Comparison of ENCODE assay signal across 11 mouse cellular contexts in the genomic region with DNA sequence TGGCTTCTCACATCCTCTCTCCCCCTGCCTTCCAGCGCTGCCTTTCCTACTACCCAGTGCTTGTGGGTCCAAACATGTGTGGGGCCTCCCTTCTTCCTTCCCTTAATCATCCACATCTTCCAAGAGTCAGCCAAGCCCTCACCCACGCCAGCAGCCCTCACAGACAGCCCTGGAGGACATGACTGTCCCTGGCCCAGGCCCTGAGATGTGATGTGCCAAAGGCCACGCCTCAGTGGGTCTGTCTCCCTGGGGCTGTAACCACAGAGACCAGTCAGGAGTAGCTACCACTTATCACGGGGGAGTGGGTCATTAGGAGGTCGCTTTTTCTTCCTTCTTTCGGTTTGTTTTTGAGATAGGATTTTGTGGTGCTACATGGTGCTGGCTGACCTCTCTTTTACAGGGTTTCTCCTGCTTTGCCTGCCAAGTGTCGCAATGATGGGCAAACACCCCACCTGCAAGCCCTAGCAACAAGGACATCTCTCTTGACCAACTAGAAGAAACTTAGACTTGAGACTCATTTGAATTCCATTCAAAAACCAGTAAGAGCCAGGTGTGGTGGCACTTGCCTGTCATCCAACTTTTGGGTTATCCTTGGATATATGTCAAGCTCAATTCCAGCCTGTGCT. TPM values are rescaled to one million over a fixed set of nuclear protein-coding genes. Genes with fewer than 3 reads are reported as not detected.
DNase-seq lines count a peak whose midpoint lies in the region; ATAC-seq lines count a peak whose summit lies in the region.
"Had no signal": no experiment of that assay in that cellular context is flagged by ENCODE, and none has a peak within 500 bp of the region (broad histone marks: within the 10 kb centered on the region; RNA-seq: fewer than 3 reads in every experiment).

No protein-coding gene starts in this region.

- DNase-seq in heart, adult 9 months (ENCODE audit: low spot score in 2 of 2) = peak; percentile 72 to 76
- DNase-seq in heart, postnatal 4 days = no peak
- peak; percentile 75 for DNase-seq in ovary, adult 18-20 months (ENCODE audit: low spot score)
- no peak for DNase-seq in ovary, postnatal 14 days (ENCODE audit: low spot score)
- peak; percentile 79 for DNase-seq in gastrocnemius, postnatal 25 days
- DNase-seq in cerebellum, adult 18-20 months = no peak
- DNase-seq: cerebellum, adult 8-10 months; right cerebral cortex, adult 18-20 months had no signal

- ATAC-seq in erythroid progenitor cell, adult 5-6 weeks (replicated peaks; ENCODE audit: low FRiP score, poor library complexity, severe bottlenecking) = no peak

RNA-seq across cellular contexts. Expression of gene Fkbp5, which starts 15.0 kb away (rescaled TPM):
- total RNA-seq in heart, postnatal 4 days (2021) = 10 to 100 TPM; 21.4 to 22.0 TPM
- 10 to 100 TPM; 61.0 to 63.6 TPM for total RNA-seq in gastrocnemius, postnatal 25 days (2021)
- total RNA-seq in erythroid progenitor cell, adult 5-6 weeks (2015; ENCODE audit: low replicate concordance) = 5.9 and 6.8 TPM in 2 replicates
- total RNA-seq in erythroid progenitor cell, adult 5-6 weeks (2017; ENCODE audit: low replicate concordance) = 7.6 and 10.6 TPM in 2 replicates

RNA-seq across cellular contexts. Expression of gene Armc12, which starts 28.3 kb away (rescaled TPM):
- not detected for total RNA-seq in heart, postnatal 4 days (2021)
- total RNA-seq in gastrocnemius, postnatal 25 days (2021) = not detected
- total RNA-seq in erythroid progenitor cell, adult 5-6 weeks (2015; ENCODE audit: low replicate concordance) = not detected in 2 replicates
- not detected in 2 replicates for total RNA-seq in erythroid progenitor cell, adult 5-6 weeks (2017; ENCODE audit: low replicate concordance)
- total RNA-seq: layer of hippocampus, postnatal 10 days; left cerebral cortex, postnatal 36 days had no signal

RNA-seq across cellular contexts. Expression of gene Clpsl2, which starts 46.9 kb away (rescaled TPM):
- not detected for total RNA-seq in heart, postnatal 4 days (2021)
- total RNA-seq in gastrocnemius, postnatal 25 days (2021) = not detected
- total RNA-seq in erythroid progenitor cell, adult 5-6 weeks (2015; ENCODE audit: low replicate concordance) = not detected in 2 replicates
- not detected in 2 replicates for total RNA-seq in erythroid progenitor cell, adult 5-6 weeks (2017; ENCODE audit: low replicate concordance)
- total RNA-seq: layer of hippocampus, postnatal 10 days; left cerebral cortex, postnatal 36 days had no signal

RNA-seq across cellular contexts. Expression of gene Clps, which starts 58.3 kb away (rescaled TPM):
- not detected for total RNA-seq in heart, postnatal 4 days (2021)
- total RNA-seq in gastrocnemius, postnatal 25 days (2021) = not detected
- not detected in 2 replicates for total RNA-seq in erythroid progenitor cell, adult 5-6 weeks (2015; ENCODE audit: low replicate concordance)
- total RNA-seq in erythroid progenitor cell, adult 5-6 weeks (2017; ENCODE audit: low replicate concordance) = not detected in 2 replicates
- total RNA-seq: layer of hippocampus, postnatal 10 days; left cerebral cortex, postnatal 36 days had no signal

Comparison
In these comparisons a context has a peak if more than half of its experiments do, and no peak if none do; other contexts are left out.
1. DNase-seq: peak in heart, adult 9 months (2 of 2), ovary, adult 18-20 months (single experiment) and gastrocnemius, postnatal 25 days (single experiment); none in heart, postnatal 4 days (single experiment), ovary, postnatal 14 days (single experiment) and cerebellum, adult 18-20 months (0 of 2).